Mouse (Mus musculus): ENCODE results near the gene Tom1l1.

DNA sequence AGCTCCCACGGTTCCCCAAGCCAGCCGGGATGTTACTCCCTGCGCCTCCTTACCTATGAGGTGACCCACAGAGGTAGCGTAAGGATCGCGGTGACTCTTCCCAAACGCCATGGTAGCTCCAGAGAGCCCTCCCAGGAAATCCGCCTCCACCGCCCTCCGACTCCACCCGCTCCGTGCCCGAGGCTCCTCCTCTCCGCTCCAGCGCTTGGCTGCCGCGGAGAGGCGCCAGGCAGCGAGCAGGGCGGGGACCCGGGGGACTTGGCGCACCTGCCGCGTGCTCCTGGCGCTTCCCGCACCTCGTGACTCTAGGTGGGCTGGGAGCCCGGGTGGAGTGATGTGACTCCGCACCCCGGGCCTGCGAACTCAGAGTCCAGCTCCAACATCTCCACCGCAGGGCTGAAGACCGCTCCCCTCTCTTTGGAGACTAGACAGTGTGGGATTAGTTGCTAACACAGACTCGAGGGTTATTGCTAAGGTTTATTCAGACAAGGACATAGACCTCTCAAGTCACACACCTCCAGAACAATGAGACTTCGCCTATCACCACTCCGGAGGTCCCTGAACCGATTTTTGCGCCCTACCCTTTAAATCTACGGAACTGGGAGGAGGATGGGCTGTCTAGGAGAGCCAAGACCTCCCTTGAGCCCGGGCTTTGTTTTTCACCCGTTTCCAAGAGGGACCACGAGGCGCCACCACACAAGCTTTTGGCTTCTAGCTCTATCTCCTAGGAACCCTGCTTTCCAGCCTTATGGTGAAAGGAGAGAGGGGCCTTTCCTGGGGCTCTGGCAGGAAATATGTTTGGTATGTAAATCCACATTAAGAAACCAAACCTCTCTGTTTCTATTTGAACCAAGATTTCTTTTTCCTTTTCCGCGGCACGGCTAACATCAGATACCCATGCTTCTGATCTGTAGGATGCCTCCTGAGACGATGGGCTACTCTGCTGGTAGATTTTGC lies at the start of gene Tom1l1:
- TF ChIP-seq POLR2A (IDR thresholded peaks at IDR 0.05; ENCODE audit: borderline replicate concordance, control insufficient read depth, low read depth, low read length) (no peak), CTCF (IDR thresholded peaks at IDR 0.05; ENCODE audit: control insufficient read depth, insufficient read depth, low read length) (no peak)

All from bone marrow, adult 2 months (tissue).